Mouse (Mus musculus): ENCODE results near the gene Appl2.

GRCm38 (mm10) chr10:83654591-83654990 is 6.1 kb upstream of the Appl2 start:
- TF ChIP-seq POLR2A (IDR thresholded peaks at IDR 0.05; ENCODE audit: low read depth, low read length) (no peak), CTCF (IDR thresholded peaks at IDR 0.05; ENCODE audit: borderline replicate concordance, insufficient read depth, low read length) (no peak)

Data from embryonic fibroblast, embryonic 13.5 days (primary cell).